Mouse (Mus musculus): ENCODE measurements around the gene Ppp1r21. TPM values are rescaled to one million over a fixed set of nuclear protein-coding genes. Genes with fewer than 3 reads are reported as not detected.
A peak's percentile ranks its signal among the peaks of the same experiment; 100 is the strongest.

Ppp1r21 gene
- polyA plus RNA-seq, 1 experiment, result 18.2 TPM

DNA sequence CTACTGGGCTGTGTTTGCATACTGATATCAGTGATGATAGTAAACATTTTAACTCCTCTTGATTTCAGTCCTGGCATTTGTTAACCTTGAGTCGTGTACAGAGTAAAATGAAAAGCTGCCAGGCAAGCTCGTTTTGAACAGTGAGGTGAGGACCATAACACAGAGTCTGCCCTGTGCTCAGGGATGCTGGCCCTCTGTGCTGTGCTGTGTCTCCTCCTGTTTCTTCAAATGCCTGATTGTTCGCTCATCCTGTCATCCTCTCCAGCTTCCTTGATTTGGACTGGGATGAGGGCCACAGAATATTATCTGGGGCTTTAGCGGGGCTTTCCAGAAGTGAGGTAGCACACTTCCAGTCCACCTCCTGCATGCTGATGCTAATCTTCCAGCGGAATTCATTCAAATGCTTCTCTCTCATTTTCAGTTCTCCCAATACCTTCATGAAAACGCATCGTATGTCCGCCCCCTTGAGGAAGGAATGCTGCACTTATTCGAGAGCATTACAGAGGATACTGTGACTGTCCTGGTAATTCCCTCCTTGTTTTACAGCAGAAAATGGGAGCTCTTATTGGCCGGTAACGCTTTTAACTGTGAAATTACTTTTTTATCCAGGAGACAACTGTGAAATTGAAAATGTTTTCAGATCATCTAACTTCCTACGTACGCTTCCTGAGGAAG lies 28.4 kb downstream of the Ppp1r21 start:
- WGBS, result 44% methylated on average over 13 of the region's 13 CpGs

DNA sequence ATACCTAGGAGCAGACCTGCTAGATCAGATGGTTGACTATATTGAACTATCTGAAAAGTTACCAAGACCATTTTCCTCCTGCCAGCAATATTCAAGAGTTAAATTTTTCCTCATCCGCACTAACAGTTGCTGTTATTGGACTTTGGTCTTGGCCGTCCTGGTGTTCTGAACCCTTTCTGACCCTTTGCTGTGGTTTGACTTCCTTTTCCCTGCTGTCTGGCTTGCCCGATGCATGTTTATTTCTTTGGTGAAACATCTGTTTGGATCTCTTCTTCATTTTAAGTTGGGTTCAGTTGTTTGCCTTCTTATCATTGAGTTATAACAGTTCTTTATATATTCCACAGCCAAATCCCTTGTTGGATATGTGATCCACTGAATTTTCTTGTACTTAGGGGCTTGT lies 33.7 kb downstream of the Ppp1r21 start:
- no peak for DNase-seq (ENCODE audit: low read depth, low spot score)
- WGBS, result 14% methylated on average over 3 of the region's 3 CpGs

More for the DNA sequence above, 28.4 kb downstream of the Ppp1r21 start:
- DNase-seq (ENCODE audit: low read depth, low spot score), result peak; percentile 47

DNA sequence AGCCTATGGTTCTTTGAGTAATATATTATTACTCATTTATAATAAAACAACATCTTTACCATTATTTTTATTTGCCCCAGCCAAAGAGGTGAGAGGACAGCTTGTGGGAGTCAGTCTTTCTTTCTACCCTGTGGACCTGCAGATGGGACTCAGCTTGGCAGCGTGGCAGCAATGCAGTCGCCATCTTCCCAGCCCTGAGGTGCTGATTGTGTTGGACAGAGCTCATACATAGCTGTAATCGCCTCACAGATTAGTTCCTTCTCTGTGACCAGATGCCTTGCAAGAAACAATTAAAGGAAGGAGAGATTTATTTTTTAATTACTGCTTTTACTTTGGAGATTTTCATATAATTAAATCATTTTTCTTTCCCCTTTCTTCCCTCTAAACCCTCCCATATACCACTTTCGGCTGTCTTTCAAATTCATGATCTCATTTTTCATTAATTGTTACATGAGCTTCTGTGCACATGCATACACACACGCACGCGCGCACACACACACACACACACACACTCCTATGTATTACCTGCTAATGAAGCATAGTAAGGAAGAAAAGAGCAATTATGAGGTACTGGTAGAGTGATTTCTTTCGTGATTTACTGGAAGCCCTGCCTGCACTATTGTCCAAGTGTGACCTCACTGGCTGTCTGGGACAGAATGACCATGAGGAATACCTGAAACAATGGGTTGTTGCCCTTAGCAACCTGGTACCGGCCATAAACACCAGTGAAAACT lies 40.1 kb downstream of the Ppp1r21 start:
- 89% methylated on average over 10 of the region's 10 CpGs for WGBS
- DNase-seq (ENCODE audit: low read depth, low spot score), result no peak

DNA sequence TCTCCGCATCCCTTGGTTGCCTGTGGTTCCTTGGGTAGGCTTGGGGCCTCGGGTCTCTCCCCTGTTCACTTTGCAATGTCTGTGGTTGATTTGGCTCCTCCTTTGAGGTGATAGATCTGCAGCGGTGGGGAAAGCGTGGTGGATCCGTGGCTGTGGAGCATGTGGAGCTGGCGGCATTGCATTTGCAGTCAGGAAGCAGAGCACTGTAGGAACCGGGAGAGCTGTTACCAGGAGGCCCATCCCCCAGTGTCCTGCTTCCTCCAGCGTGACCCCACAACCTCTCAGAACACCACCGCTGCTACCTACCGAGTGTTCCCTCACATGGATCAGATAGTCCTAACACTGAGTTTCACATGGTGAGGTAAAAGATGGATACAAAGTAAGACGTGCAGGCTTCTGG lies 40.9 kb downstream of the Ppp1r21 start:
- 94% methylated on average over 11 of the region's 11 CpGs for WGBS
- DNase-seq (ENCODE audit: low read depth, low spot score), result no peak

DNA sequence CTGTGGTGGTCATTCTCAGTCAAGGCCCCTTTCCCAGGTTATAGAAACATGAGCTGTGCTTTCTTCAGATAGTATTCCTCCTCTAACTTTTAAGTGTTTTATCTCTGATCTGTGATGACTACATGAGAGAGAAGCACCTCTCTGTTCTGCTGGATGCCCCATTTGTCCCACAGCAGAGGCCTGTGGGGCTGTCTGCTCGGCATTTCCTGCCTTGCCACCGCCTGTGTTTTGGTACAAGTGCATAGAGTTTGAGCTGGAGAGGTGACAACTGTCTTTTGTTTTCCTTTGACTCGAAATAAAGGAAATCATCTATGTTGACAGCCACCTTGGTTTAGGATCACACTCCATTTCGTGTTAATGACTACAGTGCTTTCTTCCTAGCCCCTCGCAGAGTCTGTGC lies 44.9 kb downstream of the Ppp1r21 start:
- WGBS, result 85% methylated on average over 5 of the region's 5 CpGs
- no peak for DNase-seq (ENCODE audit: low read depth, low spot score)

DNA sequence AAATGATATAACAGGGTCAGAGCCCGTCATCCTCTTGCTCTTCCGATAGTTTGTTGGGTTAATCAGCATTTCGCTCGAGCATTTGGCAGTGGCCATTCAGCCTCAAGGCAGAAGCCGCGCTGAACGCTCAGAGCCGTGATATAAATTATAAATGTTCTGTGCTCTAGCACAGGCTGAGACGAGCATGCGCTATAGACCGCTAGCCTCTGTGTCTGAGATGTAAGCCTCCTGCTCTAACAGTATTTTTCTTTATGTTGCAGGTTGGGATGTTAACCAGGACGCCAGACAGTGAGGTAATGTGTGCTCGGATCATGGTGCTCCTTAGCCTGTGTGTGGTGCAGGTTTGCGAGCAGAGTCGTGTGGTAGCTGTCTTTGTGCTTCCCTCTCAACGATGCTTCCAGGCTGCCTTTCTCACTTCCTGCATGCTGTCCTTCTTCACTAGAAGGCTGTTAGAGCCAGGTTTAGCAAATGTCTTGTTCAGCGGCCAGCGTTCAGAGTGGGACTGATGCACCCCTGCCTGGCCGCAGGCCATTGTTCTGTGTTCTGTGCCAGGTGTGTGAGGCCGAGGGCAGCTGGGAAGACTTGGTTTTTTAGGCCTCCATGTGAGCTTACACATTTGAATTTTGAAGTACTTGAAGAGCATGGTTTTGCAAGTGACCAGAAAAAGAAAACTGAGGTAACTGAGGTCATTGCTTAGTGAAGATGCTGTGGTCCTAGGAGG lies 48.8 kb downstream of the Ppp1r21 start:
- DNase-seq (ENCODE audit: low read depth, low spot score), result no peak
- 88% methylated on average over 20 of the region's 20 CpGs for WGBS

DNA sequence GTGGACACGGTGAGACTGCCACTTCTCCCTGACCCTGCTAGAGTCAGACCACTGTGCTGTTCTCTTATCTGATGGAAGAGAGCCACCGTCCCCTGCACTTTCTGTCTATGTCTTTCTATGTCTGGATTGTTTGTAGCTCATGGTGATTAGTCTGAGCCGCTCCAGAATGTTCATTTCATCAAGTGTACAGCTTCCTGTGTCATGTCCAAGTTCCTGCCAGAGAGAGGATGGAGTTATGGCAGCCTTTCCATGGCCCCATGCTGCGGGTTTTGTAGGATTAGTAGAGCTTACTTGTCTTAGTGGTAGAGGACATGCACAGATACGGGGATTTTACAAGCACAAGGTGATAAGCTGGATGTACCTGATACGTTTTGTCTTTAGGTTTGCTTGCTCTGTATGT lies 50.6 kb downstream of the Ppp1r21 start:
- DNase-seq (ENCODE audit: low read depth, low spot score), result no peak
- WGBS, result 74% methylated on average over 6 of the region's 6 CpGs

DNA sequence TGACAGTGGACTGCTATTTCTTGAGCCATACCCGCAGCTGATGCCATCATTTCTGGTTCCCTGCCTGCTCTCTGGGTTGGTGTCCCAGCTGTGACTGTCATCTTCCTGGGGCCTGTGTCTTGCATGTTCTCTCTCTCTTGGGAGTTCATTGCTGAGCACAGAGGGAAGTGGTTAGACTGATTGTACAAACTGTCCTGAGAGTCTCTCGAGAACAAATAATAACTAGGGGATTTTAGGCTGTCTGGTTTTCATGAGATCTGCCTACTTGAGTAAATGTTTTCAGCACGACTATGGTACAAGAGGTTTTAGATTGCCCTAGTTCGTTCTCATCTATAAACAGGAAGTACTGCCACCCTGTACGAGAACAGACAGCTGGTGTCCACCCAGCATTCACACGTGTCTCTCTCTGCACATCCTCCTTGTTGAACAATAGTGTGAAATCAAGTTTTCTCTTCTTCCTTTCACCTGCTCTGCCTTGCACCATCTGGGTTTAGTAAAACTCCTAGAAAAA lies 51.6 kb downstream of the Ppp1r21 start:
- no peak for DNase-seq (ENCODE audit: low read depth, low spot score)

DNA sequence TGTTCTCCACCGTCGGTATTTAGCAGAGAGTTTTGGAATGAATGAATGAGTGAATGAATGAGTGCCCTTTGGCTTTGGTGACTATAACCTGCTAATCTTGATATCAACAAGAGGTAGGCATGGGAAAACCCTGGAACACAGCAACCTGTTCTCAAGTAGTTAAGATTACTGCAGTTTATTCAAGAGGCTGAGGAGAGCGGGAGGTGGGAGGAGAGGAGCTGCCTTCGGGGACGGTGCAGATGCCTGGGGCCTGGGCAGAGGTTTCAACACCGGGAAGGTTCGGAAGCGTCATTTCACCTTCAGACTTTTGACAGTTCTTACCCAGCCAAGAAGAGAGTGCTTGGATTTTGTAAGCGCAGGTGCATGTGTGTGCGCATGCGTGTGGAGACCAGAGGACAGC lies 53.1 kb downstream of the Ppp1r21 start:
- no peak for DNase-seq (ENCODE audit: low read depth, low spot score)
- 51% methylated on average over 11 of the region's 11 CpGs for WGBS

More for the DNA sequence above, 51.6 kb downstream of the Ppp1r21 start:
- 20% methylated on average over 6 of the region's 6 CpGs for WGBS

DNA sequence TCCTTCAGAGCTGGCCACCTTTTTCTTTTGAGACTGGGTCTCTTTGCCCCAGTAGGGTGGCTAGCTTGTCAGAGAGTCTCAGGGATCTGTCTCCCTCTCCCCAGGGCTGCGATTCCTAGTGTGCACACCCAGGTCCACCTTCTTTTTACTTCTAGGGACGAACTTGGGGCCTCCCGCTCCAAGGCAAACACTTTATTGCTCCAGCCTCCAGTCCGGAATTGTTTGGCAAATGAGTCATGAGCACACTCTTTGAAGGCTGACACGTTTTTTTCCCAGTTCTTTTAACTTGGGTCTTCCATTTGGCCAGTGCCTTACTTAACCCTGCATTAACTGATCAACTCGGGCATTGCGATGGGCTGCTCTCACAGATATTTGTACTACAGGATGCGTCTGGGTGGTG lies 53.5 kb downstream of the Ppp1r21 start:
- WGBS, result 44% methylated on average over 8 of the region's 8 CpGs

DNA sequence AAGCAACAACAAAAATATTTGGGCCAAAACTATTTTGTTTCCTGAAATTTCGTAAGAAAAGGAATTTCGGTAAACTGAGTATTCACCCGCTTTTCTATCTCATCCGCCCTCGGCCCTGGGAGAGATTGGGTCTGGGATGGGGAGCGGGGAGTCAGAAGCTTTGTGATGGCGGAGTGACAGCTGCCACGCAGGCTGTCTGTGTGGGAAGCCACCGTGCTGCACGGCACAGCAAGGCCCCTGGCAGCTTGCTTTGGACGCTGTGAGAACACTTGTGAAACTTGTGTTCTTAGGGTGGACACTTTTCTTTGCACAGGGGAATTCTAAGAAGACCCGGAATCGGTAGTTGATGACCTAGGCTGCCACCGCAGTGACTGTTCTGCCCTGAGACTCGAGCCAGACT lies 57.5 kb downstream of the Ppp1r21 start:
- WGBS, result 87% methylated on average over 15 of the region's 15 CpGs
- DNase-seq (ENCODE audit: low read depth, low spot score), result no peak

More for the DNA sequence above, 53.5 kb downstream of the Ppp1r21 start:
- DNase-seq (ENCODE audit: low read depth, low spot score), result no peak

DNA sequence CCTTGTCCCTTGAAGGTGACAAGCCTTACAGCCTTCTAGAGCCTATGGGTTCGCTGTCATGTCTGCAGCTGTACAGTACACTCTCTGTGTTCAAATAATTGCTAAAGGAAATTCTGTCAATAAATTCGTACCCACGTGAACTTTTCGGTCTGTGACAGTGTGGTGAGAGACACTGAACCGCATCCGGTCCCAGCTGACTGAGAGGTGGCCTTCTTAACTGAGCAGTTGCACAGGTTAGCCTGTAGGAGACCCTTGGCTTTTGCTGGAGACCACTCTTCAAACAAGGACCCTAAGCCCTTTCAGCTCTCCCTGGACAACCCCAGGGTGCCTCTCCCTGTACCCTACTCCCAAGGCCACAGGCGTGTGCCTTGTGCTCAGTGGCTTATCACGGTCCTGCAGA lies 58.3 kb downstream of the Ppp1r21 start:
- 92% methylated on average over 8 of the region's 8 CpGs for WGBS
- no peak for DNase-seq (ENCODE audit: low read depth, low spot score)

DNA sequence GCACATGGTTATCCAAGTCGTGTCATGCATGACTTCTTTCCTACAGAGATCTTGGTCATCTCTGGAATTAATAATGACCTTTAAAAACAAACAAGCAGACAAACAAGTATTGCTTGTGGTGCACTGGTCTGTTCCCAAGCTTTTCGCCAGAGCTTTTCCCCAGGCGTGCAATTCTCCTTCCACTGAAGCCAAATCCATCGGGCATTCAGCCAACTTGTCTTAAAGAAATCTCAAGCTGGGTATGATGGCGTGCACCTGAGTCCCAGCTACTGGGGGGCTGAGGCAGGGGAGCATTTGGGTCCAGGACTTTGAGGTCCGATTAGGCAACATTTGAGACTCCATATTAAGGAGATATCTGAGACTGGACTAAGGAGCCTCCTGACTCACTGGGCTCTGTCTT lies 60.3 kb downstream of the Ppp1r21 start:
- DNase-seq (ENCODE audit: low read depth, low spot score), result no peak
- WGBS, result 88% methylated on average over 6 of the region's 6 CpGs

DNA sequence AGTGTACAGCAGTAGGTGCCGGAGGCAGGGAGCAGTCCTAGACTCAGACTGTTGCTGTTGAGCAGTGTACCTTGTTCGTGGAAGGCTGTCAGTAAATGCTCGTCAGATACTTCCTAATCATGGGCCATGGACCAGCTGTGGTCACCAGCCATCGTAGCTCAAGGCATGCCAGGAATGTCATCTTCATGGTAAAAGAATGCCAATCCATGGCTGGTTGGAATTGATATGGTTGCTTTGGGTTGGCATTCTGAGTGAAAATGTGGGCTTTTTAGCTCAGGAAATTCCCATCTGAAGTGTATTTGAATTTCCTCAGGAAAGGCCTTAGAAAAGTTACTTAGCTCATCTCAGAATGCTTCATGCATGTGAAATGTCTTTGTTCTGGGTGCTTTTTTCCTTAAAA lies 65.2 kb downstream of the Ppp1r21 start:
- no peak for DNase-seq (ENCODE audit: low read depth, low spot score)
- WGBS, result 89% methylated on average over 4 of the region's 4 CpGs

DNA sequence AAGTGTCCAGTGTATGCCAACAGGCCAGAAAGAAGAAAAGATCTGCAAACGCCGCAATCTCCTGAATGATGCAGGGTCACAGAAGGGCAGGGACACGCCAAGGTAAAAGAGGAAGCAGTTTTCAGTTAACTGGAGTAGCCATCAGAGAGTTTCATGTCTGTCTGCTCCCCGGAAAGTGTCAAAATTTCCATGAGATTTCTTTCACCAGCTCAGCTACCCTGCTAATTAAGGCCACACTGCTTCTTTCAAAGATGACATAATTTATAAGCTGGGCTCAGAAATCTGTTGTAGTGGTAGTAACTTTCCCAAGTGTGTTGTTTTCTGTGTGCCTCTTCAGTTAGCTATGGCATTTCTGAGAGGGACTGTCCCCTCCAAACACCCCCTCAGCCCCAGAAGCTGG lies 66.2 kb downstream of the Ppp1r21 start:
- WGBS, result 85% methylated on average over 4 of the region's 4 CpGs
- DNase-seq (ENCODE audit: low read depth, low spot score), result no peak

DNA sequence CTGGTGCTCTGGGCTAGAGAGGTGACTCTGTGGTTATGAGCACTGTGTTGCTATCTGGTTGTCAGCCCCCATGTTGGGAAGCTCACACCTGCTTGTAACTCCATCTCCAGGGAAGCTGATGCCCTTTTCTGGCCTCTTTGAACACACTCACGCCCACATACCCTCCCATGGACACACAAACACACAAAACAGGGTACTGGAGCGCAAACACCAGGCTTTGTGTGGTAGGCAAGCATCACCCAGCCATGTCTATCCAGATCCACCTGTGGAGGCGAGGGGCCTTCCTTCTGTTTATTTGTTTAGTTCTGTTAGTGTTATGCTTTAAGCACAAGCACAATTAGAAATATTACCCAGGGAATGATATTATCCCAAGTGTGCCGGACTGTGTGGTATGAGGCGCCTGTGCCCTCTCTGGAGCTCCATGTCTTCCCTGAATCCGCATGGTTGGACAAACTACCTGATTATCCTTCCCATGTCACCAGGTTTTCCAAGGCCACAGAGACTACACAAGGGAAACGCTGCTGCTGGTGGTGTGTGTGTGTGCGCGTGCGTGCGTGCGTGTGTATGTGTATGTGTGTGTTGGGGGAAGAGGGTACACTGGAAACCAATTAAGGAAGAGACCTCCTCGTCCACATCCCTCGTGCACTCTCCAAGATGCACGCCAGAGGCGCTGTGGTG lies 66.8 kb downstream of the Ppp1r21 start:
- 33% methylated on average over 16 of the region's 16 CpGs for WGBS
- DNase-seq (ENCODE audit: low read depth, low spot score), result no peak

DNA sequence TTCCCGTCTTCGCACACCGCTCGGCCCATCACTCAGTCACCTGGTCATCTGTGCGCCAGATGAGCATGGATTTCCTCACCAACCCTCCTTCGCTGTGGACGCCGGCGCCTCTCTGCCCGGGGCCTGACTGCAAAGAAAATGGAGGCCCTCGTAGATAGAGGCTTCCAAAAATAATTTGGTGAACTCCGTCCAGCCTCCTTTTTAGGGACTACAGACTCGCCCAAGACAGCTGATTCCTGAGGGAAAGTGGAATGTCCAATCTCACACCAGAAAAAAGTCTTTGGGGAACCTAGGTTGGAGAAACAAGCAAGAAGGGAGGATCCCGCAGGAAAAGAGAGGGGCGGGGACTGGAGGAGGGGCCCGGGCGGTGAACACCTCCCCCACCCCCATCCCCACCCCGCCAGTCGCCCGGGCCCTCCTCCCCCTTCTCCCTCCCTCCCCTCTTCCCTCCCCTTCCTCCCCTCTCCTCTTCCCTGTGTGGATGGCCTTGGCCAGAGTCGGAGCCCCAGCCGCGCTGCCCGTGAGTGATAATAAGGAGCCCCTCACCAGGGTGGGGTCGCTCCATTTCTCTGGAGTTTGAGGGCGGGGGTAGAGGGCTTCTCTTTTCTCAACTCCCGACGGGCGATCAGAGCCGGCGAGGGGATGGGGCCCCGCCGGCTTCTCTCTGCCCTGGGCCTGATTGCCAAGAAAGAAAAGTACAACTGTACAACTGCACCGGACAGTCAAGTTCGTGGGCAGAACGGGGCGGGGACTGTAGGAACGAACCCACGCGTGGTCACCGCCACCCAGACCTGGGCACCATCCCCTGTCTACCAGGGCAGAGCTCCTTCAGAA lies 67.5 kb downstream of the Ppp1r21 start, which contains the start of gene Ston1:
Ston1 (plus strand) TSS at position 463 of the 834 bp plus-strand sequence.
- under 1% methylated on average over 41 of the region's 41 CpGs for WGBS
- no peak for DNase-seq (ENCODE audit: low read depth, low spot score)

DNA sequence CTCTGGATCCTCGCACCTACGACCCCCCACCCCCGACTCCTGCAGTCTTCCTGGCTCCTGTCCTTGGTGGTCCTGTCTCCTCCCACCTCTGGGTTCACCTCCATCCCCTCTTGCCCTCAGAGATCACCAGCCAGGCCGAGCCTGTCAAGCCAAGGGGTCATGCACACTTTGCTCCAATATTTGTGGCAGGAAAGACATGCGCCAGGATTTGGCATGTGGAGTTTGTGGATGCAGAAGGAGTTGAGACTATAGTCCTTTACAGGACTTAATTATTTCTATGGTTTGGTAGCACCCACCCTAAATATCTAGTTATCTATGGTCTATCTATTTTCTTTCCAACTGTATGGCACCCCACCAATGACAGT lies 68.1 kb downstream of the Ppp1r21 start:
- WGBS, result 11% methylated on average over 5 of the region's 5 CpGs
- DNase-seq (ENCODE audit: low read depth, low spot score), result no peak
